Mouse (Mus musculus) mouse embryonic stem cell (cell line): ENCODE data around the gene Kcng3.

Experiments
- in situ Hi-C, 2 experiments: fragments of 300-500 bp; cut with MboI; formaldehyde crosslinking; loops; 1 replicate in 1 of 2; 3 replicates in 1 of 2; pipeline ENCODE4 v1.14.3; 2019 to 2020; ENCODE audit warnings: low sequenced_read_pairs in 2 of 2, low pct_unique_long_range_greater_than_20kb in 1 of 2, mixed read lengths in 1 of 2; ENCODE audit not compliant: unreplicated experiment in 1 of 2

The Kcng3 gene

DNA sequence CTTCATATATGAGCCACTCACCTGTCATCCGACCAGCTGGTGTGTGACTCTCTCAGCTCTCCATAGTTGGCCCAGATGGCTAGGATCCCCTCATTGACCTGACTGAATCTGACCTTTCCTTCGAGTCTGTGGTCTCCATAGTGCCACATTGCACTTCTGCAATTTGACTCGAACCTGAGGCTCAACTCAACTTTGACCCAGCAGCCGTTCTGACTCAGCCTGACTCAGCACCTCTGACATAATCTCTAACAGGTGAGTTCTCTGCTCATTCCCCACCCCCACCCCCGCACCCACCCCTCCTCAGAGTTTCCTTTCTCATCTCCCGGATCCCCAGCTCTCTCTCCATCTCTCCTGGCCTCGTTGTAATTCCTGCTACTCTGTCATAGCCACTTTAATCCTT is 4.7 kb upstream of the Kcng3 start:
- in situ Hi-C loops: loop anchor here (5.0 to 10.0 kb wide), 2 partner anchors 216 to 218 kb away; no protein-coding TSS in a partner anchor

DNA sequence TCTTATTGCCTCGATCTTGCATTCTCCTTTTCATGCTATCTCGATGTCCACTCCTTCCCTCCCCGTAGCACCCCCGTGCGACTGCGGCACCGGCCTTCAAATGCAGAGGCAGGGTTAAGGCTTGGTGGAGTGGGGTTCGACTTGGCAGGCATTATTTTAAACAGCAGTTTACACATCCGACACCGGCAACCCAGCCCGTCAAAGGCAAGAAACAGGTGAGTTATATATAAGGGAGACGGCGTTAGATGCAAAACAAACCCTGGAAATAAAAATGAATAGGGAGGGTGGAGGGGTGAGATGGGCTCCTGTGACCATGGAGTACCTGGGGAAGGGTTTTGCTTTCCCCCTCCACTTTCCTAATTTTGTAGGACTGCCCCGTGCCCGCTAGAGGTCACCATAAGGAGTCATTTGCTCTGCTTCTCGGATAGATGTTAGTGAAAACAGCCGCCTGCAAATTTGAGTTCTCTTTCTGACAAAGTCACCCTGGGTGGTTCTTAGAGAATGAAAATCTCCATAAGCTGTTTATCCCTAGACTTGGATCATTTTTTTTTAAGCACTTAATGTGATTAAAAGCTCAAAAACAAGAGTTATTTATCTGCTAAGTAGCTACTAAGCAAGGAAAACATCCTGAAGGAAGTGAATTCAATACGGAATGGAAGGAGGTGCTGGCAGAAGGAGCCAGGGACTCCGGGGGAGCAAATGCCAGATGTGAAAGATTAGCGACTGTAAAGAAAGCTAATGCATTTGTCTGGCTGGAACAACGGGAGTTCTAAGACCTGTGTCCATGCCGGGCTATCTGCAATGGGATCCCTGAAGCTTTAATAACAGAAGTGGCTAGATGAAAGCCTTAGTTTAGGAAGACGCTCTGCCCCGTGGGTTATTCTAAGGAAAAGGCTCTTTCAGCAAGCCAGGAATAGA is 1.2 kb upstream of the Kcng3 start:
- in situ Hi-C loops: loop anchor here in 1 of 2 experiments (10.0 kb wide), 1 partner anchor 222 kb away; no protein-coding TSS in a partner anchor

DNA sequence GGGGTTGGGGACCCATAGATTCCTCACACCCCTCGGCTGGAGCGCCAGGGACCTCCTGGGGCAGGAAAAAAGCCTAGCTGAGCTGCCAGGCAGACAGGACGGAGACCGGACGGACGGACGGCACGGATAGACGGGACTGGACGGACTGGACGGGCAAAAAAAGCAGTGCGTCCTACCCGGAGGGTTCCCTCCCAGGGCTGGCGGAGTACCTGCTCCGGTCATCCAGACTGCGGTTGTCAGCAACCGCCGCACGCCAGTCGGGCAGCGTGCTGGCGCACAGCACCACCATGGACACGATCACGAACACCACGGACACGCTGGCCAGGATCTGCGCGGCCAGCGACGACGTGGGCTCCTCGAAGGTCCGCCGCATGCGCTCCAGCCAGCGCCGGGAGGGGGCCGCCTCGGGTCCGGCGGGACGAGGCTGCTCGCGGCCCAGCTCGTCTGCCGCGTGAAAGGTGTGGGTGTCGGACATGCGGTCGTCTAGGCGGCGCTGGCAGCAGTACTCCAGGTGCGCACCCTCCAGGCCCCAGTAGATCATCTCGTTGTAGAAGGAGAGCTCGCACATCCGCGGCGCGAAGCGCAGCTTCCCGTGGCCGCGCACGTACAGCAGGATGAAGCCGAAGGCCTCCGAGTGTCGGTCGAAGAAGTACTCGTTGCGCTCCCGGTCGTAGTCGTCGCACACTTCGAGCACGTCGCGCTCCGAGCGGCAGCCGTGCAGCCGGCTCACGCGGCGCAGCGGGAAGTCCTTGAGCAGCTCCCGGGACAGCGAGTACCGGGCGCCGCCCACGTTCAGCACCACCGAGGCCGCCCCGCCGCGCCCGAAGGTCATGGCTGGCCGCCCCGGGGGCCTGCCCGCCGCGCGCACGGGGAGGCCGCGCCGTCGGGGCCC is 662 bp downstream of the Kcng3 start:
- in situ Hi-C loops: loop anchor here in 1 of 2 experiments (10.0 kb wide), 1 partner anchor 224 kb away; no protein-coding TSS in a partner anchor

DNA sequence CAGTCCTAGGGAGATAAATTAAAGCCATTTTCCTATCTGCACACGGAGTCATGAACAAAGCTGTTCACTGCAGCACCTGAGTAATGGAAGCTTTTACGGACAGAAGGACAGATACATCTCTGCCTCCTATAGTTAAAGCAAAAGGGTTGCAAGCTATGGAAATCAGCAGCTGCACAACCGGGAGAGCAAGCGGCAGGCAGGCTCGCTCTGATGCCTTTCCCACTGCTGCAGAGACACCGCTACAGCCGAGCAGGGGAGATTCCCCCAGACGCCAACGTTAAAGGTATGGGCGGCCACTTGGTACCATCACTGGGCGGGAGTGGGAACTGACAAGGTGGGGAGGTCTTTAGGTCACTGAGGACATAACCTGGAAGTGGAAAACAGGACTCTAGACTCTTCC is 17.8 kb downstream of the Kcng3 start:
- in situ Hi-C loops: loop anchor here (25.0 kb wide), 2 partner anchors 327 to 577 kb away; no protein-coding TSS in a partner anchor

DNA sequence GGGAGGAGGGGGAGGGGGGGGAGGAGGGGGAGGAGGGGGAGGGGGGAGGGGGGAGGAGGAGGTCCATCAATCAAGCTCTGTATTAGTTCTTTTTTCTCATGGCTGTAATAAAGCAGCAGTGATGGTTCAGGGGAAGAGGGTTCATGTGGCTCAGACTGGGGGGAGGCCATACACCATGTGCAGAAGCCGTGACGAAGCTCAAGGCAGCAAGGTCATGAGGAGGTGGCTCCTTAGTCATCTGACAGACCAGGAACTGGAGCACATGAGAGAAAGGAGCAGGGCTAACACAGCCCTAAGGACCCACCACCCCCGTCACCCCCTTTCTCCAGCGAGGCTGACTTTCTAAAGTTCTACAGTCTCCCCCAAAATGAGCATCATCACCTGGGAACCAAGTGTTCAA is 22.2 kb downstream of the Kcng3 start:
- in situ Hi-C loops: loop anchor here (25.0 kb wide), 2 partner anchors 322 to 572 kb away; no protein-coding TSS in a partner anchor

DNA sequence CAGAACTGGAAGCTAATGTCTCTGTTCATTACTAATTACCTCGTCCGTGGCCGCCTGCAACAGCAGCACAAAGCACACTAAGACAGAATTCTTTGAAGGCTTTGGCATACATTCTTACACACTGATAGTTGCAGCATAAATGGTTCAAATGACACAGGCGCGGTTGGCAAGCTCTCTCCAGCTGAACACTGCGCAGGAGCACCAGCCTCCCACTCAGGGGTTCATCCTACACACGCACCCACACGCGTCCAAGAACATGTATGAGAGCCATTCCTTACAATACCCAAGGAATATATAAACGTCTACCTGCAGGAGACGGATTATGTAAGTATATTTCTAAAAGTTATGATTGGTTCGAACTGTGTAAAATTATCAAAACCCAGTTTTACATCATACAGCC is 30.7 kb downstream of the Kcng3 start:
- in situ Hi-C loops: loop anchor here (25.0 kb wide), 2 partner anchors 314 to 564 kb away; no protein-coding TSS in a partner anchor

DNA sequence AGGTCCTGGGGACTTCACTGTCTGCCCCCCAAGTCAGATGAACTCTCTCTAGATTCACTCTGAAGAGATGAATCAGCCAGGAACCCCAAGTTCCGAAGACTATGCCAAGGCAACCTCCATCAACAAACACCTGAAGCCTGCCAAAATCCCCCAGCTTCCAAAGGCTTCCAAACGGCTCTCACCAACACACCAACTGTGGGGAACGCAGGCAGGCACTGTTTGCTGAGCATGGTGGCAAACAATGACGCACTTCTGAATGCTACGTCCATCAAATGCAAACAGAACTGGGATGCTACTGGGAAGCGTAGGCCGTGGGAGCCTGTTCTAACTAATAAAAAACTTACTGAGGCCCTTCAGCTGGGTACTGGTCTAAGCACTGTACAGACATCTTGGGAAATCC is 35.7 kb downstream of the Kcng3 start:
- in situ Hi-C loops: no loop called here

DNA sequence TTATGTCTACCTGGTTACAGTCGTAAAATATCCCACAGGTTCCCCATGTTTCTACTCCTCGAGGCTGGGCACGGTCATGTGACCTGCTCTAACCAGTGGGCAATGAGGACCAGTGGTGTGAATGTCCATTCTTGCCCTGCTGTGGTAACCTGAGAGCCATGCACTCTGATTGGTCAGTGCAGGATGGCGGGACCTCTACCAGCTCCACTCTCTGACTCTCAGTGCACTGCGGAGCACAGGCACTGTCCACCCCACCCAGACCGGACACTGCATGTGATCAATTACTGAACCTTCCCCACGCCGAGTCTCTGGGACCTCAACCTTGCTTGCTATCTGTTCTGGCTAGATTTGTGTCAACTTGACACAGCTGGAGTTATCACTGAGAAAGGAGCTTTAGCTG is 37.2 kb downstream of the Kcng3 start:
- in situ Hi-C loops: no loop called here

DNA sequence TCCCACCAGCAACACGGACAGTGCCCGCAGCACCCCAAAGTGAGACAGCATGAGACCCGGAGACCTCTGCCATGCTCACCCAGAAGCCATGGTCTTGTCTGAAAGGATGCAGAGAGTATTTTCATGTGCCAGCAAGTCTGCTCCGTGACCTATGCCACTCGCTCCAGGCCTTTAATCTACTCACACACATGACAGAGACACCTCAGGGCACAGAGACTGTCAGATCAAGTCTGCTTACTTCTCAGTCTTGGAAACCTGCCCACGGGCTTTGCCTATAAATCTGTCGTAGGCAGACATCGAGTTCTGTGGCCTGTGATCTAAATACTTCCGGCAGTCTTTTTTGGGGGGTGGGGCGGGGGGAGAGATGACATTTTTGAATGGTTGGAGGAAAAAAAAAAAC is 38.3 kb downstream of the Kcng3 start:
- in situ Hi-C loops: no loop called here

DNA sequence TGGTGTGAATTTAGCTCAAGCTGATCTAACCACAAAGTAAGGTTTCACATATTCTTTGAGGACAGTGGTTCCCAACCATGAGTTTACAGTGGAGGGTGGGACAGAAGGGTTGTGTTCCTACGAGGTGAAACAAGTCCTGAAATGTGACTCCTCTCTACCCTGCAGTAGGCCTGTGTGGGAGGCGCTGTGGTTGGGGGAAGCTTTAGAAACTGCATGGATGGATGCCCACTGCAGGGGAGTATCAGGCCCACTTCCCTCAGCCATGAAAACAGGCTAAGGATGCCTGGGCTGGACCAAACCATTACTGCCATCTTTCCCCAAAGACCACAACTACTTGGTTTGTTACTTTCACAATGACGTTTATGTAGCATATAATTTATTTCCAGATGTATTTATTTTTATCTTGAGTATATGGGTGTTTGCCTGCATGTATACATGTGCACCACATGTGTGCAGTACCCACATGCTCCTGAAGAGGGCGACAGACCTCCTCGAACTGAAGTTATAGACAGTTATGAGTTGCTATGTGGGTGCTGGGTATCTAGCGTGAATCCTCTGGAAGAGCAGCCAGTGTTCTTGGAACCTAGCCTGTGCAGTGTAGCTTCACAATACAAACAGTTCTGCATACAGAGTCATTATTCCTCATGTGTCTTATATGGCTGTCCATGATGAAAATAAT is 42.9 kb downstream of the Kcng3 start:
- in situ Hi-C loops: no loop called here

DNA sequence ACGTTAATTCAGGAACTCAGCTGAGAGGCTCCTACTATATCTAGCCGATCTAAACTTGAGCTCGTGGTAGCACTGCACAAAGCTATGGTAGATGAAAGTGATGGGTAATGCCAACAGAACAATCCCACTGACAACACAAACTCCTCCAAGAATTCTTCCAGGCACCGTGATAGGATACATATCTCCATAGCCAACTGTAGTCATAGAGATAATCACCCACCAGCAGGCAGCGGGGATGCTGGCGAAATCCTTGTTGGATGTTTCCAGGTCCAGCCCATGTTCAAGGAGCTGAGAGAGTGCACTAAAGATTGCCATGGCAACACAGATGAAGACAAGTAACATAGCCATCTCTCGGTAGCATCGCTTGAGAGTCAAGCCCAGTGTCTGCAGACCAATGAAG is 44.0 kb downstream of the Kcng3 start:
- in situ Hi-C loops: no loop called here

DNA sequence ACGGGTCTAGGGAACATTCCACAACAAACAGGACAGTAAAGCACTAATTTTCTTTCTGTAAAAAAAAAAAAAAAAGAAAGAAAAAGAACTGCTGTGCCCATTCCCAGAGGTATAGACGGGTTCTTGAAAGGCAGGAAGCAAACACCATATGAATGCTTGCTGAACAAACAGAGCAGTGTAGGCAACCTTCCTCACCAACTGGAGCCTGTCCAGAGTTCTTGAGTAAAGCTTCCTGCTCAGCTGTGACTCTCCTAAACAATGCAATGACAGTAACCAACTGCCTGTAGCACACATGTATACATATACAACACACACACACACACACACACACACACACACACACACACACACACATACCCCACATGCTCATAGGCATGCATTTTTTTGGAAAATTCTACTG is 49.1 kb downstream of the Kcng3 start:
- in situ Hi-C loops: no loop called here

DNA sequence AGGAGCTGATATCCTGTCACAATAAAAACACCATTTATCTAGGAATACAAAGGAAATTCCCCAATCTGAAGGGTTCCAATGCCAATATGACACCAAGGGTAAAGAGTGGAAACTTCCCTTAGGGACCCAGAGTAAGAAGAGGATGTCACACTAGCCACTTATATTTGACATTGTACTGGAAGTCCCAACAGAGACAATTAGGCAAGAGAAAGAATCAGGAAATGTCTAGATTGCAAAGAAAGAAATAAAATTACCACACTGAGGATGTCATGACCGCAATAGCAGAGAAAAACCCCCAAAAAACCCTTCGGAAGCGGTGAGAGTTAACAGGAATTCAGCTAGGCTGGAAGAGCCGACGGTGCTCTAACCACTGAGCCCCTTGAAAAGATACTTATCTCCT is 51.0 kb downstream of the Kcng3 start:
- in situ Hi-C loops: no loop called here

DNA sequence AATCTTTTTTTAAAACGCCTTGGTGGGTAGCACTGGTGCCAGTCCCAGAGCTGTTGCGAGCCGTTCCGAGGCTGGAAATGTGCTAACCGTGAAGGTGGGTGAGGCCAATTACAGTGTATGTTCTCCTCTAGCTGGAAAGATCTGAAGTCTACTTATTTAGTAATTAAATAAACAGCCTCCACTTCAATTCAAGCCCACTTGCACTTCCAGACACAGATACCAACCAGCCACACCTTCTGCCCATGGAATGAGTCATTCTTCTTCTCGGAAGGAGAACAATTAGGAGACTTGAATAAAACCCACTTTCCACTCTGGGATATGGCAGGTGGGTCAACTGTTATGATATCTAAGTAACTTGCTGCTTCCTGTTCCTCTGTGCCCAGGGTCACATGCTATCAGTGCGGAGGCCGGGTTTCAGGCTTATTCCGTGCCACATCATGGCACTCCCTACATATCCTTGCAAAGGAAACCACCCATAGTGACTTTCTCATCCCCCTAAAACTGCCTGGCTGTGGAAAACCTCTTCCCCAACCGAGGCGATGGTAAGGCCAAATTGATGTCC is 54.8 kb downstream of the Kcng3 start:
- in situ Hi-C loops: no loop called here

DNA sequence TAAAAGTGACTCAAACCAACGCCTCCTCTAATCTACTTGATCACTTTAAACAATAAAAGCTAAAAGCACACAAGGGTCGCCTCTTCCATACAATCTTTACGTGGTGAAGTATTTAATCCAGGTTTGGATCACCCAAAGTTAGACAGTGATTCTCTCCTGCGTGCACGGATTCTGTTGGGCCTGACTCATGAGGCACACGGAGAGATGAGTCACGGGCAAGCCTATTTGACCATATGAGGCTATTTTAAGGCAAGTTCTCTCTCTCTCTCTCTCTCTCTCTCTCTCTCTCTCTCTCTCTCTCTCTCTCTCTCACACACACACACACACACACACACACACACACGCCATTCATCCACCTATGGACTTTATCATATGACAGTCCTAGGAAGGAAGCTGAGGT is 57.1 kb downstream of the Kcng3 start:
- in situ Hi-C loops: no loop called here

DNA sequence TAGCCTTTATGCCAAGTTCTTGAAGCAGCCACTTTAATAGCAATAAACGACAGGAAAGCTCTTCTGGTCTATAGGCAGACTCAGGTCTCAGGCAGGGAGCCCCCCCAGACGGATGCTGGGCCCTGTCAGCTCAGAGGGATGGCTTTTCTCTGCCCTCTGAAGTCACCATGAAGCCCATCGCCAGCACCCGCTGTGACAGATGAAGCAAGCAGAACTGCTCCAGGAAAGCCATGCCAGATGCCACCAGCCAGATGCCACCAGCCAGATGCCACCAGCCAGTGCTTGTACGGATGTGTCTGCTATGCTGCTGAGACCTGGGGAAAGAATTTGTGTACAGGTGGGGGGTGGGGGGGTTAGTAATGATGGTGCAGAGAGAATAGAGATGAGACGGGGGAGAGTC is 58.6 kb downstream of the Kcng3 start:
- in situ Hi-C loops: no loop called here

DNA sequence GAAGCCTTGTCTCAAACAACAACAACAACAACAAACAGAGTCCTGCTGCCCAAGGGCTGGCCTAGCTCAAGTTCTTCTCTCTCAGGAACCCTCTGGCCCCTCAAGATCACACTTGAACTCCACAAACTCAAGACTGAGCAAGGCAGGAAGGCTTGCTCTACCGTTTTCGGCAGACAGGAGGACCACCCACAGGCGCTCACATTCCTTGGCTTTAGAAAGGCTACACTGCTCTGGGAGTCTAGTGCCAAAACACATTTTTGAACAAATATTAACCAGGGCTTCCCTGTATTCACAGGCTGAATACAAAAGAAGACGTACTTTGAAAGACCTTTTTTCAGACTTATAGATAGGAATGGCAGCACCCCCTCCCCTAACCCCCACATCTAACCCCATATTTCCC is 59.3 kb downstream of the Kcng3 start:
- in situ Hi-C loops: no loop called here

DNA sequence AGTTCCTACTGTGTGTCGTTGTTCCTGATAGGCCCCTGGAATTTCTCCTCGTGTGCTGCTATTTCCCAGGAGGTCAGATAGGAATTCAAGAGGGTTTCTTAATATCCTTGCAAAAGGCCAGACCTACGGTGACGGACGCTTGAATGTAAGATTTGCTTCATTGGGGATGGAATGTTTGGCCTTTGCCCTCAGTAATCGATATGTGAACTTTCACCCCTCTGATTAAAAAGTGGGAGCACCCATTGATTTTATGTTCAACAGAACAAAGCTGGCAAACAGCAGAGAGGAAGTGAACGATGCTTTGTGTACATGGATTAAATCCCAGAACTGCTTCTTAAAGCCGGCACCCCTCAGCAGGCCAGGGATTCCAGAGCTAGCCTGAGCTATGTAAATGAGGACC is 64.3 kb downstream of the Kcng3 start:
- in situ Hi-C loops: no loop called here
